Mouse (Mus musculus): ENCODE measurements around the gene Stambpl1. TPM values are rescaled to one million over a fixed set of nuclear protein-coding genes. Genes with fewer than 3 reads are reported as not detected.

Stambpl1 gene
- polyA plus RNA-seq, 1 experiment from 2014 or later: 2.0 TPM

Other genes starting within 250 kb of the Stambpl1 start
- gene Lipf, start 231.0 kb upstream of the Stambpl1 start, polyA plus RNA-seq (2014; fragmentation: Nextera tagmentation; extraction: Ambion mirVana): not detected in 2 replicates
- not detected in 2 replicates for gene Lipk, start 183.9 kb upstream of the Stambpl1 start, polyA plus RNA-seq (2014; fragmentation: Nextera tagmentation; extraction: Ambion mirVana)
- gene Lipn, start 124.9 kb upstream of the Stambpl1 start, polyA plus RNA-seq (2014; fragmentation: Nextera tagmentation; extraction: Ambion mirVana): not detected in 2 replicates
- gene Lipm, start 91.3 kb upstream of the Stambpl1 start, polyA plus RNA-seq (2014; fragmentation: Nextera tagmentation; extraction: Ambion mirVana): not detected in 2 replicates
- gene Ankrd22, start 26.2 kb upstream of the Stambpl1 start, polyA plus RNA-seq (2014; fragmentation: Nextera tagmentation; extraction: Ambion mirVana): not detected in 2 replicates
- gene Acta2, start 63.4 kb downstream of the Stambpl1 start, polyA plus RNA-seq (2014; fragmentation: Nextera tagmentation; extraction: Ambion mirVana): 21.1 and 22.7 TPM in 2 replicates
- gene Fas, start 98.4 kb downstream of the Stambpl1 start, polyA plus RNA-seq (2014; fragmentation: Nextera tagmentation; extraction: Ambion mirVana): 0.60 and 0.80 TPM in 2 replicates